Mouse (Mus musculus) spleen, adult 2 months (tissue): ENCODE data around the gene Rfx6.

Experiments
- CTCF ChIP-seq: fragments of 200-500 bp; IDR thresholded peaks from 2 replicates; pipeline ENCODE4 v1.5.1; 2011; ENCODE audit warnings: mild to moderate bottlenecking, inconsistent platforms; ENCODE audit not compliant: insufficient read depth, insufficient read length, insufficient replicate concordance; ENCODE audit errors: extremely low read depth
- POLR2A ChIP-seq: fragments of 200-500 bp; IDR thresholded peaks from 2 replicates; pipeline ENCODE4 v1.6.1; 2011; ENCODE audit warnings: low read depth, low read length, inconsistent platforms

DNA sequence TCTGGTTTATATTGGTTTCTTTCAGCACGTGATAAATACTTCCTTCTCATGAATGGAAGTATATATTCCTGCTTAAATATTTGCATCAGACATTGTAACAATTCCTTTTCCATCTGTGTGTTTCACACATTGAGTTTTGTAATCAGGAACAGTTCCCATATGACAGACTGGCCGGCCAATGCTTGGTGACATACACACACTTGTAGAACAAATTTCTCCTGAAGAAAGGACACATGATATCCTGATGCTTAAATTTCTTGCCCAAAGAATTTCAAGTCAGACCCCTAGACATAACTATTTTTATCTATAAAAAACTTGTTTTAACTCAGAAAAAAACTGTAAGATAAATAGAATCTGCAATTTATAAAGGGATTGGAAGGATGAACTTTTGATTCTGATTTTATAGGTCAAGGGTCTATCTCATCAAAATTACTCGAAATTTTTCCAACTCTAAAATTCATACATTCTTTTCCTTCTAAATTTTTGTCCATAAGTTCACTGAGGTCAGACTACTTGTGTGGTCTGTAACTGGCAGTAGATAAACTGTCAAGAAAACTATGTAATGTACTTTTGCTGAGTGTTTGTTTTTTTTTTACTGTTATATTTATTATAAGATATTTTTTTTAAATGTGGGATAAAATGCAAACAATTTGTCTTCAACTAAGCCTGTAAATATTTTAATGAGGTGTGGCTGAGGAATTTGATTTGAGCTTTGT lies 27.9 kb upstream of the Rfx6 start:
- TF ChIP-seq CTCF (no peak), POLR2A (no peak)
